Mouse (Mus musculus): ENCODE measurements around the gene Mreg. TPM values are rescaled to one million over a fixed set of nuclear protein-coding genes. Genes with fewer than 3 reads are reported as not detected.

Mreg gene
- total RNA-seq, 4 experiments from 2014 or later, result 4.6 to 6.9 (median 6.0) TPM

DNA sequence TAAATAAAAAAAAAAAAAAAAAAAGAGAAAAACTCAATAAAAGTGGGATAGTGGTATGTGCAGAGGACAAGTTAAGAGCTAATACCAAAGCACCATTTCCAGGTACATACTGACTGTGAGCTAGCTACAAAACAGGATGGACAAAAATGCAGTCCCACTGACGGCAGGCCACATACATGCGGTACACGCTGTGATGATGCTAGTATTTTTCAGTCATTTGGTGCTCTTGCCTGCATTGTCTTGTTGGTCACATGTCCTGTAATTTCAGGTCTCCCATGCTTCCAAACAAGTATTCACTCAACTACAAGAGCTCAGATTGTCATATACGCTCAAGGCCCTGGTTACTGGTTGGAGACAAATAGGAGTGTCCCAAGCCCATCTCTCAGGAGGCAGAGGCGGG is 15.4 kb upstream of the Mreg start:
- DNase-seq (ENCODE audit: low spot score in 2 of 2), result no peak

DNA sequence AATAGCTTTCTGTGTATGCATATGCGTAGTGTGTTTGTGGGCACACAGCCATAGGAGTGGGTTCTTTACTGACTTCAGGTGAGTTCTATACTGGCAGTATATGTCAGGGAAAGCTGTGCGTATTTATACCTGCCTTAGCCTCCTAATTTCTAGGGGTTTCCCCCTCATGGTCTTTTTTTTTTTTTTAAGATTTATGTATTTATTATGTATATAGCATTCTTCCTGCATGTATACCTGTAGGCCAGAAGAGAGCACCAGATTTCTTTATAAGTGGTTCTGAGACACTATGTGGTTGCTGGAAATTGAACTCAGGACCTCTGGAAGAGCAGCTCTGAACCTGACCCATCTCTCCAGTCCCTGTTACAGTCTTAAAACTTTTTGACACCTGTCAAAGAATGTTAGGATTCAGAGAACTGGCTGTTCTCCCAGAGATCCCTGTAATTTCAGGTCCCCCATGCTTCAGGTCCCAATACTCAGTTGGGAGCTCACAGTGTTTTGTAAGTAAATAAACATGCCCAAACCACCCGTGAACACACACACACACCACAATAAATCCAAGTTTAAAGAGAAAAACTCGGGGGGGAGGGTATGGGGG is 14.9 kb upstream of the Mreg start:
- DNase-seq (ENCODE audit: low spot score in 2 of 2), result no peak

DNA sequence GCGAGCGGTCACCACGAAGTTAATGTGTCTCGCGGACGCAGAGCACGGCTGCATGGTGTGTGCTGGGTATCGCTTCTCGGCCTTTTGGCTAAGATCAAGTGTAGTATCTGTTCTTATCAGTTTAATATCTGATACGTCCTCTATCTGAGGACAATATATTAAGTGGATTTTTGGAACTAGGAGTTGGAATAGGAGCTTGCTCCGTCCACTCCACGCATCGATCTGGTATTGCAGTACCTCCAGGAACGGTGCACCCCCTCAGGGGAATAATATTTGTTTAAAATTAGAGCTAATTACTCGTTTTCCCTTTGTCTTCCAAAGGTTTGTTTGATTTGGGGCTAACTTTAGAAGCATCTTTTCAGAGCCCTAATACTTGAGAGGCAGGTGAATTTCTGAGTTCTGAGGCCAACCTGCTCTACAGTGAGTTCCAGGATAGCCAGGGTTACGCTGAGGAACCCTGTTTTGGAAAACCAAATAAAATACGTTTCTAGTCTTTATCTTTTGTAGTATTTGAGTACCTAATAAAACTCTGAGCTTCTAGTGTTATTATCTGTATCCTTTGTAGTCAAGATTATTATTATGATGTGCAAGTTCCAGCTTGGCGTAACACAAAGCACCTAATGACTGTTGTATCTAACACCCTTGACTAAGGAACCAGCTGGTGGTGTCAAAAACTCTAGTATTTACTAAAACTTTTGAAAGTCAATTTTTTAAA is 14.2 kb upstream of the Mreg start:
- DNase-seq (ENCODE audit: low spot score in 2 of 2), result peak in 1 of 2 experiments; percentile 41

DNA sequence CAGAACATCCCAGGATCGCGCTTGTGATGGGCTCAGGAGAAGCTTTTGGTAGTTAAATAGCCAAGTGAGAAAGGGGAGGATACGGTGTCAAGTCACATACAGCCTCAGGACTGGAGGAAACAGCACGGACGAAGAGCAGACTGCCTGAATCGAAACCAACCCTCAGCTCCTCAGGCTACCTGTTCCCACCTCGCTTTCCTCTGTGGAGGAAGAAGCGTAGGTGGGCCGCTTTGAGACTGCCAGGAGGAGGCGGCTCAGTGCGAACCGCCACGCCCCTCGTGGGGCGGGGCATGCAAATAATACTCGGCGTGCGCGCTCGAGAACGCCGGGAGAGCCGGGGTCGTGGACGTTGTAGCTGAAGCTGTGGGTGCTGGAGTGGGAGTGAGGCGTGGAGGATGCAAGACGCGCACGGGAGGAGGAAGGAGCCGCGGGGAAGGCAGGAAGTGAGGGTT is 13.6 kb upstream of the Mreg start:
- peak; percentile 64 to 84 for DNase-seq (ENCODE audit: low spot score in 2 of 2)

DNA sequence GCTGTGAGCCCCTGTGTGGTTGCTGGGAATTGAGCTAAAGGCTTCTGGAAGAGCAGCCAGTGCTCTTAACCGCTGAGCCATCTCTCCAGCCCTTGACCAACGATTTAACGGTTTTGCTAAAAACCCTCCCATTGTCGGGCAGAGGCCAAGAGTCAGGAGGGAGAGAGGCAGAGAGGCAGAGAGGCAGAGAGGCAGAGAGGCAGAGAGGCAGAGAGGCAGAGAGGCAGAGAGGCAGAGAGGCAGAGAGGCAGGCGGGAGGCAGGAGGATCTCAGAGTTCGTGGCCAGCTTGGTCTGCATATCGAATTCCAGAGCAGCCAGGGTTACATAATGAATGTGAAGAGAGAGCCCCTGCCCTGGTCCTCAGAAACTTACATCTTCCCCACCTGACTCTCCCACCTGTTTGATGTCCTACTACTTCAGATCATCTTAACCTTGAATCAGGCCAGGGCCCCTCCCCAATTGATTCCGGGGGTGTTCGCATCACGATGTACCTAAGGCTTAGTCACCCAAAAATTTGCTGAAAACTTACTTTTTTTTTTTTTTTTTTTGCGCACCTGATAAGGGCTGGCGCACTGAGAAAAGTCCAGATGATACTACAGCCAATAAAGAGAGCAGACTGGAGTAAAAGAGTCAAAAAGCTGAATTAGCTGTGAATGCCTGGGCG is 13.1 kb upstream of the Mreg start:
- no peak for DNase-seq (ENCODE audit: low spot score in 2 of 2)

DNA sequence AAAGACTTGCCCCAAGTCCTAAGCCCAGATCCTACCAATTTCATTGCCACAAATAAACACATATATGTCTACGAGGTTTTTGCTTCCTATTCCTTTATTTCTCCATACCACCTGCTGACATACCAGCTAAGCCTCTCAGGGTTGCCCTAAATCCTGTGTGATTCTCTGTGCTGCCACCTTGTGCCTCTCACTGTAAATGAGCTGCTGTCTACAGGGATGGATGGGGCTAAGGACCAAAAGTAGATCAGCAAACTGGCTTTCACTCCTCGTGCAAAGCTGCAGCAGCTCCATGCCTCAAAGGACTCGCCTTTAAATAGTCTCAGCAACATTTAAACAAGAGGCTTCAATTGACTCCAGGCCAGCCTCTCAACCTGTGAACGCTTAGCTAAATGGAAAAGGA is 7.9 kb upstream of the Mreg start:
- DNase-seq (ENCODE audit: low spot score in 2 of 2), result peak in 1 of 2 experiments; percentile 48

DNA sequence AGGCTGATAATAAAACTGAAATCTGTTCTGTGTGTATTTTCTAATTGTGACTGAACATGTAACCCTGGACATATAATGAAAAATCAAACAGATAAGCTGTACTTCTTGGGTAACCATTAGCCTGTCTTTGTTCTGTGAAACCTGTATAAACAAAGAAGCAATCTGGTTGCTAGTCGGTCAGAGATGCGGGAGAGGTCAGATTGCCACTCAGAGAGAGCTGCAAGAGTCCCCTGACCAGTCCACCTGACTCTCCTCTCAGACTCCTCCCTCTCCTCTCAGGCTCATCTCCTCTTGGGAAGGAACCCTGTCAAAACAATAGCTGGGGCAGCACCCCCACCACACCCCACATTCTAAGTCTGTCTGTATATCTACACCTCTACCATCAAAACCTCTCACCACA is 7.0 kb upstream of the Mreg start:
- DNase-seq (ENCODE audit: low spot score in 2 of 2), result no peak

DNA sequence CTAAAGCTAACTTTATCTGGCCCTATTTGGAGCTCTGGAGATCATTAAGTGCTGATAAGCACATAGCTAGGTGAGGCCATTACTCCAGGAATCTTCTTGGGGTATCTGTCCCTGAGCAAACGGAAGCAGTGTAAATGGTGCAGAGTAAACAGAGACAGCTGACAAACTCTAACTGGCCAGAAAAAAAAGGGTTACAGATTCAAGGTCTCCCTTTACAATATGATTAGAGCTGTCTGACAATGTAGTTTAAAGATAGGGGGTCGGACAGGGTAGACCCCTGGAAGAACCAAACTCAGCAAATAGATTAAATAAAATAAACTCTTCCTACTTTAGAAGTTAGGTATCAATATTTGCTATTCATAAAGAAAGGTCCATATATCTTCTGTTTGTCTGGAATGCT is 6.5 kb upstream of the Mreg start:
- DNase-seq (ENCODE audit: low spot score in 2 of 2), result no peak

DNA sequence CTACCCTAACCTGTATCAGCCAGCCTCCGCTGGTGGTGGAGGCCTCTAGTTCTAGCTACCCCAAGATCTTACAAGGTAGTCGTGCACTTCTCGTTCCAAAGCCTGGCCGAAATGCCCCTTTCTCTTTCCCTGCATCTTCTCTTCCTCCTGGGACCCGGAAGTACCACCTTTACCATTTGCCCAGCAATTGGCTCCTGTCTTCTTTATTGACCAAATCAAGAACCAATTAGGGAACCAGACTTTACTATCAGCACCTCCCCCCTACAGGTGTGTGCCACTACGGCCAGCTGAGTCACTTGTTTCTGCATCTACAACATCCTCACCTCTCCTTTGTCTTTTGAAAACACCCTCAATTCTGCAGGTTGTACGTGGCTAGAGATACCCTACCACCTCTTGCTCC is 4.7 kb upstream of the Mreg start:
- DNase-seq (ENCODE audit: low spot score in 2 of 2), result no peak

DNA sequence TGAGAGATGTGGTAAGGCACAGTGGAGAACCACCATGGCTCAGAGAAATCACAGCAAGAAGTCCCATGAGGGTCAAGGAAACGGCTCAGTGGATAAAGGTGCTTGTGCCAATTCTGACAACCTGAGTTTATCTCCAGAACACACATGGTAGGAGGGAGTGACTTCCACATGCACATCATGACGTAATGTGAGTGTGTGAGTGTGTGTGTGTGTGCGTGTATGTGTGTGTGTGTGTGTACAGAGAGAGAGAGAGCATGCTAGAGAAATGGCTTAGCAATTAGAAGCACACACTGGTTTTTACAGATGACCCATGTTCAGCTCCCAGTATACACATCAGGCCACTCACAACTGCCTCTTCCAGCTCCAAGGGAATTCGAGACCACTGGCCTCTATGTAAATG is 3.1 kb upstream of the Mreg start:
- no peak for DNase-seq (ENCODE audit: low spot score in 2 of 2)

DNA sequence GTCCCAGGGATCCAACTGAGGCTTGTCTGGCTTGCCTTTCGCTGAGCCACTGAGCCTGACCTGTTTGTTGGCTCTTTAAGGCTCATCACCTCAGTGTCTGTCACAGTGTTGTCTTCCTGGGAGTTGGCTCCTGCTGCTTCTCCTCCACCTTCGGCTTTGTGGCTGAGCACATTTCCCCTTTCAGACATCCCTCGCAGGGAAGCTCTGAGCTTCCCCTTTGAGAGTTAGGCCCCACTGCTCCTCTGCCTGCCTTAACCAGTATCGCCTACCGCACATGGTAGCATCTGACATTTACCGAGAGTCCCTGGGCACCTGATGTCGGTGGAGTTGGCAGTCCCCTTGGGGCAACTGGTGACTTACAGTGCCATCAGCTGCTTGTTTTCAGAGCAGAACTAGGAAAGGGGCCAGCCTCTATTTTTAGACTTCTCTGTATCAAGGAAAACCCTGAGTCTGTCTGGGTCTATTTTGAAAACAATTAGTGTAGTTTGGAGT is 2.4 kb upstream of the Mreg start:
- no peak for DNase-seq (ENCODE audit: low spot score in 2 of 2)

DNA sequence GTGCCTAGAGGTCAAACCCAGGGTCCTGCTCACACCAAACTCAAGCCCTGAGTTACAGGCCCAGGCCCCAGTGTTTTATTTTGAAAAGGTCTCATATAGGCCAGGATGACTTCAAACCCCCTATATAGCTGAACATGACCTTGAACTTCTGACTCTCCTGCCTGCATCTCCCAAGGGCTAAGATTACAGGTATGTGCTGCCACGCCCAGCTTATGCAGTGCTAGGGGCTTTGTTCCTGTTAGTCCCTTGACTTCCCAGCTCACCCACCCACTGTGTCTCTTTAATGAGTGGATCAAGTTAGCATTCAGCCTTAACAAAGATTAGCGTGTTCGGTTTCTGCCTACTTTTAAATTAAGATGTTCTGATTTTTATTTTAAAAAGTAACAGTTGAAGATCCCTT is 1.8 kb upstream of the Mreg start:
- no peak for DNase-seq (ENCODE audit: low spot score in 2 of 2)

DNA sequence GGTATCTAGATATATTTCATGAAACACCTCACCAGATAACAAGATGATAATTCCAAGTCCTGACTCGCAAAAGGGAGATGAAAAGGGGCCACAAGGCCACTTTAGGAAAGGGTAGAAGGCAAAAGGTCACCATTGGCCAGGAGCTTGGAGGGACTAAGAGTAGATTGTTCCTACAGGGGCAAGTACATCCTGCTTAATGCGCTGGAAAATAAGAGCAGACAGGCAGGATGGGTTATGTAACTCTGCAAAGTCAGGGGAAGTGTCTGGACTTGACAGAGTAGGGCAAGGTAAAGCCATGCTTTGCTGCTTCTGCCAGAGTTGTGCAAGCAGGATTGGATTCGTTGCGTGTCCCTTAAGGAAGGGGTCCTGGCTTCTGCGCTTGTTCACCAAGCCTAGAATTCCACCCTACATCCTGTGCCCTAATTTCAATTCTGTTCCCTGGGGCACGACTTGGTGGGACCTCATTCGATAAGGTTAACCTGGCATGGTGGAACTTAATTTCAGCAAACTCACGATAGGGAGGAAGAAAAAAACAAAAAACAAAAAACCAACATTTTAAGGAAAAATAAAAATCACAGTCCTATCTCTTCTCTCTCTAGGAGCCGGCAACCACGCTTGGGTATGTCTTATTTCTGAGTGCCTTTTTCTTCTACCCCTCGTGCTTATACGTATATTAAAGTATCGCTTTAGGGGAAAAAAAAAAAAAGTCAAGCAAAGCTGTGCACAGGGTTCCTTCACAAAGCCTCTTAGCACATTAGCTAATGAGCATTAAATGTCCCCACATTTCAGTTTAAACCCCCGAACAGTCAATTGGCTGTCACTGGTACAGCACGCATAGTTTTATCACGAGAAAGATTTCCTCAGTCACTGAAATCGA is 1.1 kb downstream of the Mreg start:
- no peak for DNase-seq (ENCODE audit: low spot score in 2 of 2)

DNA sequence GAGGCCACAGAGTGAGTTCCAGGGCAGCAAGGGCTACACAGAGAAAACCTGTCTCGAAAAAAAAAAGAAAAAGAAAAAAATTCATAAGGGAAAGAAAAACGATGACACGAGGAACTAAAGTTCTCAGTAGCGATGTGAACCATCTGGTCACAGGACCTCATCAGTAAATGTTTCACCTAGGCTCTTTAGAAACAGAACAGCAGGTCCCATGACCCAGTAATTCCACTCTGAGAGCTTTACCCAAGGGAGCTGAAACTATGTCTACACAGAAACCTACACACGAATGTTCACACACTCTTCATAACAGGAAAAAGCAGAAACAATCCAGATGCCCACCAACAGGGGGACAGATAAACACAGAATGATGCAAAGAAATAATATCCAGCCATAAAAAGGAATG is 4.0 kb downstream of the Mreg start:
- no peak for DNase-seq (ENCODE audit: low spot score in 2 of 2)

DNA sequence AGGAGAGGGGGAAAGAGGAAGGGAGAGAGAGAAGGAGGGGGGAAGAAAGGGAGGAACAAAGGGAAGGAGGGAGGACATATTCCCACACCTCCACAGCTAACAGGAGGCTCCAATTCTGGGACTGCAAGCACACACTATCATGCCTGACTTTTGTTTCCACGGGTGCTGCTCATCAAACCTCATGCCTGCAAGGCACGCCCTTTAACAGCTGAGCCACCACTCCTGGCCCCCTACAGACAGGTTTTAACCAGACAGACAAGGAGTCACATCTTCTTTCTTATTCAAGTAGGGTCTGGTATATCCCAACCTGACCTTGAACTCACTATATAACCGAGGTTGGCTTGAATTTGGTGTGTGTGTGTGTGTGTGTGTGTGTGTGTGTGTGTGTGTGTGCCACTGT is 7.0 kb downstream of the Mreg start:
- no peak for DNase-seq (ENCODE audit: low spot score in 2 of 2)

DNA sequence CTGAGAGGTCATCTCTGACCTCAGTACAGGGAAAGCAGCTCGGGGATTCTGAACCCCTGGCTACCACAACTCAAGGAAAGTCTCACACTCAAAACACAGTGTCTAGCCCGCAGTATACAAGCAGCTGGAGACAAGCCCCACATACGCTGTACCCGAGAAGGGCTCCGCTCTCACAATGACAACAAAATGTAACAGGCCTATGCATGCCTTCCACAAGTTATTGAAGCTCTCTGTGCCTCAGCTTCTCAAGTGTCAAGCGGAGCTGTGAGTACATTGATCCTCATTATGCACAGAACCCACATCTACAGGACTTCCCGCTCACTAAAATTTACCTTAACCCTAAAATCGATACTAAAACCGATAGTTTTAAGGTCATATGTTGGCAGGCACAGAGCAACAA is 8.9 kb downstream of the Mreg start:
- DNase-seq (ENCODE audit: low spot score in 2 of 2), result no peak

DNA sequence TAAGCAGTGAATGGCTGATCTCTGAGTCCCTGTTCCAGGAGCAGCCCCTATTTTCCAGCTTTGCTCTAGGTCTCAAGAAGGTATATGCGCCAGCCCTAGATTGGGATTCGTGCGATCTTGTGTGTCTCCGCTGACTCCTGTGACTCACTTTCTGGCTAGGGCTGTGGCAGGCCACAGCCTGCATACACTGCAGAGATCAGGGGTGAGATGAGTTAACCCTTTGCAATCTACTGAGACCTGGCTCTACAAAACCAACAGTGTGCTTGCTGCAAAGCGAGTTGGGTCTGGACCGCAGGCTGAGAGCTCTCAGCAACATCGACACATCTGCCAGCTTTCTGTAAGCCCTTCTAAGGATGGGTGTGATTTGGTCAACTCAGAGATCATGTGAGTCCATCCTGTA is 9.4 kb downstream of the Mreg start:
- no peak for DNase-seq (ENCODE audit: low spot score in 2 of 2)

DNA sequence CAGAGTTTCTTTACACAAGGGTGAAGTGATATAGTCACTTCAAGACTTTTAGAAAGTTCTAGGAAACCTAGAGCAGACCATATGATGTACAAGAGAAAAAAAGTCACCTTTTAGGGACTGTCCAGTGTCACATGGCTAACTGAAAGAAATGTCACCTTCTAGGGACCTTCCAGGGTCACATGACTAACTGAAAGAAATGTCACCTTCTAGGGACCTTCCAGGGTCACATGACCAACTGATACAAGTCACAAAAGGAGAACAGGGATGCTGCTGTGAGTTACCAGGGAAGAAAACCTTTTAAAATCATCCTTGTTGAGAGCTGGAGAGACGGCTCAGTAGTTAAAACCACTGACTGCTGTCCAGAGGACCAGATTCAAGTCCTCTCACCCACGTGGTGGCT is 10.0 kb downstream of the Mreg start:
- no peak for DNase-seq (ENCODE audit: low spot score in 2 of 2)

DNA sequence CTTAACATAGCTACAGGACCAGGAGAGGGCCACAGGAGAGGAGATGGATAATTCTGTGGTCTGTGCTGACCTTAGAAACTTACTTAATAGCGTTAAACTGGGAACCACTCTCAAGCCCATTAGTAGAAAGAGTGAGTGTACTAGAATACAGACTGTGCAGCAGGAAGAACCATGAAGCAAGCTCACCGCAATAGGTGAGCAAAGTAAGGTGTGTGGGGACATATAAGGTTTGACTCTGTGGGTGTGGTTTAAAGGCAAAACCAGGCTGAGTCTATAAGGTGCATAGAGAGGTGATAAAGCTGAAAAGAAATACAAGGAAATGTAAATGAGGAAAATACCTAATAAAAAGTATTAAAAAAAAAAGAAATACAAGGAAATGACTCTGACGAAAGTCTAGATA is 11.0 kb downstream of the Mreg start:
- DNase-seq (ENCODE audit: low spot score in 2 of 2), result no peak

DNA sequence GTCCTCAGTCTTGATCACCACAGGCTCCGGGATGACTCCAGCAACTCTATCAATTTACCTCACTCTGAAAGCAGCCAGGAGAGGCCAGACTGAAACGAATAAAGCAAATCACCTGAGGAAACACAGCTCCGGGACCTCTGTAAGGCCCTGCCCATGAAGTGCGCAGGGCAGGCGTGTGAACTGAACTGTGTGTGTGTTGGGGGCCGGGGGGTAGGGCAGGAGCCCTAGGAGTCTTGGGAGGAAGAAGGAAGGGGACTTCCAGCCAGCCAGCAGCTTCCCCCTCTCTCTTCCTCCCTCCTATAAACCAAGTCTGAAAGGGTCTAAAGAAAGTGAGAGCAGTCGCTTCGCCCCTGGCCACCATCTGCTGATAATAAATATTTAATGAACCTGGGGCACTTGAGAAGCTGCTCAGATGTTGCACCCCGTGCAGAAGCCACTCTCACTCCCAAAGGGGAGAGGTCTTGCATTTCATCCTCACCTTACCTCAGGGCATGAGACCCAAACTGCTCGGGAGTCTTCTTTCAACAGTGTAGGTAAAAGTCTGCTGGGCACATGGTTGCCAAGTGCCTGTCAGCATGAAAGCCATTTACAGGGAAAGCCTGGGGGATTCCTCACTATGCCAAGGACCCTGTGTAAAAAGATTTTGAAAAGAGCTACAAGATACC is 13.8 kb downstream of the Mreg start:
- DNase-seq (ENCODE audit: low spot score in 2 of 2), result no peak
